Mouse (Mus musculus) C2C12 (cell line): ENCODE data around the gene Diras2. TPM values are rescaled to one million over a fixed set of nuclear protein-coding genes. Genes with fewer than 3 reads are reported as not detected.

Source experiments
- H3K27me3 ChIP-seq: one replicate; pipeline ENCODE4 v1.6.1; 2011; ENCODE audit not compliant: control insufficient read depth, insufficient read depth, insufficient read length
- H3K36me3 ChIP-seq: one replicate; pipeline ENCODE4 v1.6.1; 2011; ENCODE audit not compliant: control insufficient read depth, insufficient read depth
- H3K4me3 ChIP-seq: one replicate; pipeline ENCODE4 v1.5.1; 2011; ENCODE audit warnings: mild to moderate bottlenecking, control low read depth; ENCODE audit not compliant: poor library complexity, insufficient read depth, severe bottlenecking
- H3K79me2 ChIP-seq: one replicate; pipeline ENCODE4 v1.6.1; 2011; ENCODE audit not compliant: control insufficient read depth, insufficient read depth
- H3K79me3 ChIP-seq: one replicate; pipeline ENCODE4 v1.6.1; 2011; ENCODE audit warnings: low read depth, control low read depth
- H3ac ChIP-seq: one replicate; pipeline ENCODE3; 2011; ENCODE audit warnings: low read depth; ENCODE audit not compliant: control insufficient read depth, insufficient read length
- CEBPB ChIP-seq: IDR thresholded peaks from one replicate; pipeline ENCODE4 v1.6.1; 2011; ENCODE audit warnings: low read depth, mild to moderate bottlenecking, control low read depth, moderate library complexity
- CTCF ChIP-seq: IDR thresholded peaks from one replicate; pipeline ENCODE4 v1.5.1; 2011; ENCODE audit not compliant: control insufficient read depth, insufficient read depth, insufficient read length
- FOSL1 ChIP-seq: IDR thresholded peaks from one replicate; pipeline ENCODE4 v1.8.0; 2011; ENCODE audit warnings: mild to moderate bottlenecking, low read length; ENCODE audit not compliant: poor library complexity, insufficient read depth, severe bottlenecking
- MAX ChIP-seq: IDR thresholded peaks from one replicate; pipeline ENCODE4 v1.6.1; 2011; ENCODE audit warnings: mild to moderate bottlenecking, control low read depth
- MYOD1 ChIP-seq: IDR thresholded peaks from one replicate; pipeline ENCODE4 v1.6.1; 2011; ENCODE audit warnings: low read depth; ENCODE audit not compliant: control insufficient read depth, insufficient read length
- MYOG ChIP-seq: IDR thresholded peaks from one replicate; pipeline ENCODE4 v1.6.1; 2011; ENCODE audit not compliant: control insufficient read depth, insufficient read length; ENCODE audit errors: extremely low read depth
- USF1 ChIP-seq: IDR thresholded peaks from one replicate; pipeline ENCODE4 v1.6.1; 2011; ENCODE audit warnings: low read depth, mild to moderate bottlenecking, control low read depth, moderate library complexity
- polyA plus RNA-seq: library from polyadenylated mRNA; unstranded; fragments of >200 nt; fragmentation: generic; extraction: Trizol; gene quantifications from one replicate; pipeline ENCODE4 v1.2.1, GENCODE M21; 2012; ENCODE audit warnings: missing spikeins

Diras2 gene
- polyA plus RNA-seq, 1 experiment, result 0.15 TPM

DNA sequence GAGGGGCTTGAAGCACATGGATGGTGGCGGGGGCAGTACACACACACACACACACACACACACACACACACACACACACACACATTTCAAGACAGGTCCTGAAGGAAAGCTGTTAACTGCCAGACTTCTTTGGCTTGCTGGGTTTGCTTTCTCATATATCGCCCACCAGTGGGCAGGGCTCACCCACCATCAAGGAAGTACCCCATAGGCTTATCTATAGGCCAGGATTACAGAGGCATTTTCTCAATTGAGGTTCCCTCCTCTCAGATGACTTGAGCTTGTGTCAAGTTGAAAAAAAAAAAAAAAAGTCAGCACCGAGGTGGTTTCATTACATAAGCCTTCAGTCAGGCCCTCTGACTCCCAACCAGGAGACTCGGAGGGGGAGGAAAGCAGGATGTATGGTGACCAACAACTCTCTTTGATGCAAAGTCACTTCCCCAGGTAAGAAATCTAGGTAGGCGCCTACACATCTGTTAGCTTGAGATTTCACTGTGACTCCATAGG lies 19.7 kb upstream of the Diras2 start:
- TF ChIP-seq CTCF (no peak), MYOD1 (no peak)
- Histone ChIP-seq H3K79me3 (no peaks in the 10 kb centered on the region), H3K36me3 (no peaks in the 10 kb centered on the region), H3K27me3 (no peaks in the 10 kb centered on the region), H3K4me3 (no peak overlapping the region), H3ac (no peak overlapping the region), H3K79me2 (no peaks in the 10 kb centered on the region)

DNA sequence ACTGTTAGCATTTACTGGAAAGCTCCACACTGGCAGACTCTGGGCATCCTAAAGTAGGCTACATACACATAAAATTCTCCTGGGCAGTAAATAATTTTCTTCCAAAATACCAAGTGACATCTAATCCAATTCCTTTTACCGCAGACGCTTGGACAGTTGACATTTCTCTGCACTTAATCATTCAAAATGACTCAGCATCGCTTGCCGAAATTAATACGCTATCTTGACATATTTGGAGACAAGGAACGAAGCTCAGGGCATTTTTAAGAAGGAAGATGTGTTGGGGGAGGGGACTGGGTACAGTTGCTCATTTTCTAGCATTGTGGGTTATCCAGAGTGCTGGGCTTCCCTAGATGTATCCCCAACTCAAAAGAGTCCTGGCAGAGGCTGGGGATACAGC lies 15.2 kb upstream of the Diras2 start:
- Histone ChIP-seq H3K27me3 (no peaks in the 10 kb centered on the region), H3K36me3 (no peaks in the 10 kb centered on the region), H3ac (no peak overlapping the region), H3K79me2 (no peaks in the 10 kb centered on the region), H3K4me3 (no peak overlapping the region), H3K79me3 (no peaks in the 10 kb centered on the region)
- TF ChIP-seq CEBPB (no peak), MAX (no peak), FOSL1 (peak; percentile 98)

DNA sequence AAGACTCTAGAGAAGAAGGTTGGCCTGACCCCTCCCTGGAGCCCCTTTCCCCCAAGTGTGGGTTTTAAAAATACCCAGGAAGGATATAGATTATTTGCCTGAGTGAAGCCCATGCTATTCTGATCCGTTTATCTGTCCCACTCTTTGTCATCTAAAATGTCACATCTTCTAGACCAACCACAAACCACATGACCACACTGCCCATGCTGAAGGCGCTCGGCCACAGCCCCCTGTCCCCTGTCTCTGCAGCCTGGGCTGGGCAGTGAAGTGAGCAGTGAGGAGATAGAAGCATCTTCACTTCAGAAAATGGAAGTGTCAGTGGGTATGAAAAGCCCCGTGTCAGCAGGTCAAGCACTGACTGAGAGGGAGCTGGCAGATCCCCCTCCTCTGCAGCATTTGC lies 11.6 kb upstream of the Diras2 start:
- TF ChIP-seq MYOD1 (no peak), USF1 (no peak), CEBPB (no peak), MAX (no peak), CTCF (no peak), MYOG (no peak), FOSL1 (no peak)
- no peaks in the 10 kb centered on the region for H3K27me3 ChIP-seq

DNA sequence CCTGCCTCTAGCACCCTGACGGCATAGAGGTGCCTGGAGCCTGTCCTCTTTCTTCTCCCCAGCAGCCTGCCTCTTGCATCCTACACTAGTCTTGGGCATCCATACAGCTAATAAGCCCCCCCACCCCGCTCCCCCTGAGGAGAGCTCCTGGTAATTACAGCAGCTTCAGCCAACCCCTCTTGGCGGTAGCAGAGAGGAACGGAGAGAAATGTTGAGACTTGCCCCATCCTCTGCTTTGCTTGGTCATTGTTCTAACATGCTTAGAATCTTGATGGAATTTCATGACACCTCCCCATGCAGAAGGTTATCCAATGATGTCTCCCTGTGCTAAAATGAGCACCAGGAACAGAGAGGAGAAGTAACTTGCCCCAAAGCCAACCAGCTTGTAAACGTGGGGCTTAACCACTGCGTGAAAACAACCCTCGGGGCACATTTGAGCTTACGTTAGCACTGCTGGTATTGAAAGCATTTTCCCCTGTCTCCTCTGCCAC lies 11.0 kb upstream of the Diras2 start:
- H3K79me3 ChIP-seq, result no peaks in the 10 kb centered on the region
- no peaks in the 10 kb centered on the region for H3K36me3 ChIP-seq
- H3ac ChIP-seq, result no peak overlapping the region
- no peaks in the 10 kb centered on the region for H3K79me2 ChIP-seq
- no peaks in the 10 kb centered on the region for H3K27me3 ChIP-seq
- H3K4me3 ChIP-seq, result no peak overlapping the region
- TF ChIP-seq CTCF (no peak), FOSL1 (no peak), MAX (no peak), MYOD1 (no peak), MYOG (no peak), USF1 (no peak), CEBPB (no peak)

More for the DNA sequence above, 11.6 kb upstream of the Diras2 start:
- no peak overlapping the region for H3ac ChIP-seq
- H3K79me3 ChIP-seq, result no peaks in the 10 kb centered on the region
- no peaks in the 10 kb centered on the region for H3K79me2 ChIP-seq
- no peaks in the 10 kb centered on the region for H3K36me3 ChIP-seq
- no peak overlapping the region for H3K4me3 ChIP-seq

DNA sequence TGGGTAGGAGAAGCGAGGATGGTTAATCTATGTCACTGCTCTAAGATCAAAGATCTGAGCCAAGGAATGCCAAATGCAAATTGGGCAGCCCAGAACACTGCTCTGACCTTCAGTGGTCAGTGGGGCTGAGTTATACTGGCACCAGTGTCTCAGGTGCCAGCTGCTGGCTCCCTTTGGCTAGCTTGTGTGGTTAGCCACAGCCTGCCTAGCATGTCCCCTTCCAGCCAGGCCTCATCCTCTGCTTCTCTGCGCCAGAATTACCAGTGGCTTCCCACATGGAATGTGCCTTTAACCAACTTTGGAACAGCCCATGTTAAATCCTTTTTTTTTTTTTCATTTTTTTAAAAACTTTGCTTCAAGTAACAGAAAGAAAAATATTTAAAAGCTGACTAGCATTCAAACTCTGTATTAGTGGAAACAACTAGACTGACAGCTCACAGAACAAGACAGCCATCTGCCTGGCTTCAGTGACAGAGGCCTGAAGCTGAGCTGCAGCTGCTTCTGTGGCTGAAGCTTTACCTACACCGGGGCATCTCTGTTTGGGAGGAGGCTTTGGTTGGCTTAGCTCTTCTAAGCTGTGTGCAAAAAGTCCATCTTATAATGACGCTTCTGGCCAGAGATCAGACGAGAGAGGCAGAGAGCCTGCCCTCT lies 10.4 kb upstream of the Diras2 start:
- Histone ChIP-seq H3K79me2 (no peaks in the 10 kb centered on the region), H3K79me3 (no peaks in the 10 kb centered on the region), H3K27me3 (no peaks in the 10 kb centered on the region), H3ac (no peak overlapping the region), H3K36me3 (no peaks in the 10 kb centered on the region), H3K4me3 (no peak overlapping the region)
- TF ChIP-seq FOSL1 (no peak), USF1 (no peak), CTCF (no peak), MYOD1 (peak; percentile 77), CEBPB (no peak), MAX (no peak), MYOG (no peak)

DNA sequence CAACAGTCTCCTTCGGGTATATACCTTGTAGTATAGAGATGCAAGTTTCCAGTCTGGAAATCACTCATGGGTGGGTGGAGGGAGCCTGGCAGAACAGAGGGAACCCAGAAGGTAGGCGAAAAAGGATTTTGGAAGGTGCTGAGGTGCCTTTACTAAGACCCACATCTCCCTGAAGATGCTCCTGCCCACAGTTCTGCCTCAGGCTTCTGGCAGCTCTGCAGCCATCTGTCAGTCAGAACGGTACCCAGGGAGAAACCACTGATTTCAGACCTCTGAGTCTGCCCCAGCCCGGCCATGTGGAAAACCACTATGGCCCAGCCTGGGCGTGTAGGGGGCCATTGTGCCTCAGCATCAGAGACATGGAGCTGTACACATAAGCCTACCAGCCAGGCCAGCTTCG lies 8.4 kb upstream of the Diras2 start:
- H3ac ChIP-seq, result no peak overlapping the region
- no peak overlapping the region for H3K4me3 ChIP-seq
- no peaks in the 10 kb centered on the region for H3K36me3 ChIP-seq
- no peaks in the 10 kb centered on the region for H3K79me2 ChIP-seq
- no peaks in the 10 kb centered on the region for H3K79me3 ChIP-seq
- no peak for TF ChIP-seq USF1
- no peak for TF ChIP-seq MAX
- no peak for TF ChIP-seq MYOG
- TF ChIP-seq FOSL1, result no peak
- no peak for TF ChIP-seq CTCF
- no peak for TF ChIP-seq MYOD1
- TF ChIP-seq CEBPB, result no peak
- no peaks in the 10 kb centered on the region for H3K27me3 ChIP-seq
